Mouse (Mus musculus) lung, adult 2 months (tissue): ENCODE results near the gene M1ap. TPM values are rescaled to one million over a fixed set of nuclear protein-coding genes. Genes with fewer than 3 reads are reported as not detected.
A peak's percentile ranks its signal among the peaks of the same experiment; 100 is the strongest.

Experiments
- DNase-seq: peaks from one replicate; pipeline ENCODE4 v3.0.0; 2022
- H3K4me1 ChIP-seq: fragments of 200-500 bp; 2 replicates; pipeline ENCODE4 v1.6.1; 2011; ENCODE audit warnings: low read length; ENCODE audit not compliant: control insufficient read depth, insufficient read depth
- H3K4me3 ChIP-seq: fragments of 200-500 bp; replicated peaks from 2 replicates; pipeline ENCODE3; 2011; ENCODE audit warnings: low read depth, mild to moderate bottlenecking, control low read depth, low read length; ENCODE audit errors: extremely low read depth
- CTCF ChIP-seq: fragments of 200-500 bp; IDR thresholded peaks from 2 replicates; pipeline ENCODE4 v1.5.1; 2011; ENCODE audit warnings: mild to moderate bottlenecking, low read length, control low read depth; ENCODE audit not compliant: insufficient read depth
- POLR2A ChIP-seq: fragments of 200-500 bp; IDR thresholded peaks from 2 replicates; pipeline ENCODE4 v1.6.1; 2011; ENCODE audit warnings: low read depth, mild to moderate bottlenecking, control low read depth, low read length, borderline replicate concordance; ENCODE audit errors: extremely low read depth
- WGBS: fragments of 180-500 bp; shearing (Covaris S2); methylation state at CpG from one replicate; pipeline ENCODE4 v1.1.7; 2018; 5-methylcytosine and 5-hydroxymethylcytosine counted together
- polyA plus RNA-seq: library from polyadenylated mRNA; depleted of rRNA; stranded (reverse); fragments of >200 nt; gene quantifications from 2 replicates; pipeline ENCODE4 v1.2.3, GENCODE M21; 2012

The M1ap gene
- polyA plus RNA-seq, 1 experiment = 3.5 TPM

DNA sequence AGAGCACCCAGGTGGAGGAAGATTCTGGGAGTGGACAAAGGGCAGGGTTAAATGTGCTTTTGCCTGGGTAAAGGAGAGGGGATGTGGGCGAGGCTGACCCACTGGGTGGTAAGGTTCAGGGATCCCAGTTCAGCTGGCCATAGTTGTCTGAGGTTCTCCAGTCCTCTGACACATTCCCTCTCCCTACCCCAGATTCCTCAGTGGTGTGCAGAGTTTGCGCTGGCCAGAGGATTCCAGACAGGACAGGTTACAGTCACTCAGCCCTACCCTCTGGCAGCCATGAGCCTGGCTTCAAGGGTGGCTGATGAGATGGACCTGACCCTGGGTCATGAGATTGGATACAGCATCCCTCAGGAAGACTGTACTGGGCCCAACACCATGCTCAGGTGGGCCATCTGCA lies 112.0 kb downstream of the M1ap start:
- TF ChIP-seq CTCF (no peak), POLR2A (no peak)
- H3K4me3 ChIP-seq = no peak overlapping the region
- no peak for DNase-seq
- WGBS = 78% methylated on average over 2 of the region's 2 CpGs
- peaks cover 5% of the 10 kb centered on the region for H3K4me1 ChIP-seq

DNA sequence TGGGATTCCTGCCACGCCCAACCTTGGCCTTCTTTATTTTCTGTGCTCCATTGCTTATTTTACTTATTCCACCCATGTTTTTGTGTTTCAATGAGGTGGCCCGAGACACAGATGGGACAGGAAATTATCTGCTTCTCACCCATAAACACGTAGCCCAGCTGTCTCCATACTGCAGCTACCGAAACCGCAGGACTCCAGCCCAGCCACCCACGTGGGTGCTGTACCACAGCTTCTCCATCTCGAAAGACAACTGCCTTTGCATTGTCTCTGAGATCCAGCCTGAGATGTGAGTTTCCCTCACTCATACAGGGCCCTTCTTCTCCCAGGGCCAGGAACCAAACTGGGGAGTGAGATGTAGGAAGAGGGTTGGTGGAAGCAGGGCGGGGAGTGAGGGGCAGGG lies 119.3 kb downstream of the M1ap start:
- H3K4me1 ChIP-seq = peaks cover 12% of the 10 kb centered on the region; the same call in 1 of the 2 replicates
- no peak for DNase-seq
- no peak for TF ChIP-seq POLR2A
- TF ChIP-seq CTCF = no peak
- no peak overlapping the region for H3K4me3 ChIP-seq
- WGBS = 45% methylated on average over 8 of the region's 8 CpGs

DNA sequence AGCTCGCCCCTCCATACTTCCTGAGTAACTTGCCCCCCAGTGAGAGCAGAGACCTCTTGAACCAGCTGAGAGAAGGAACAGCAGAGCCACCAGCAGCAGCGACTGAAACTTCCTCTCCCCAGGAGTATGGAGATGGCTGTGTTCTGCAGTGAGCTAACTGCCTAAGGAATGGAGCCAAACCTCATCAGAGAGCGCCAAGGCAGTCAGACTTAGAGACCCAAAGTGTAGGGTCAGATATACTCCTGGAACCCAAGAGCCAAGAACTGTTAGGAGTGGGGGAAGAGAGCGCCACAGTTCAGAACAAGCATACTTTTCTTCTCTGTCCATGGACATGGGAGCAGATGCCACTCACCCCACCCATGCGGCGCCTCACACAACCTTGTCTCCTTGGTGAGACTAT lies 119.7 kb downstream of the M1ap start:
- 44% methylated on average over 6 of the region's 6 CpGs for WGBS
- no peak for DNase-seq
- TF ChIP-seq POLR2A (no peak), CTCF (no peak)
- H3K4me3 ChIP-seq = no peak overlapping the region
- peaks cover 12% of the 10 kb centered on the region; the same call in 1 of the 2 replicates for H3K4me1 ChIP-seq

DNA sequence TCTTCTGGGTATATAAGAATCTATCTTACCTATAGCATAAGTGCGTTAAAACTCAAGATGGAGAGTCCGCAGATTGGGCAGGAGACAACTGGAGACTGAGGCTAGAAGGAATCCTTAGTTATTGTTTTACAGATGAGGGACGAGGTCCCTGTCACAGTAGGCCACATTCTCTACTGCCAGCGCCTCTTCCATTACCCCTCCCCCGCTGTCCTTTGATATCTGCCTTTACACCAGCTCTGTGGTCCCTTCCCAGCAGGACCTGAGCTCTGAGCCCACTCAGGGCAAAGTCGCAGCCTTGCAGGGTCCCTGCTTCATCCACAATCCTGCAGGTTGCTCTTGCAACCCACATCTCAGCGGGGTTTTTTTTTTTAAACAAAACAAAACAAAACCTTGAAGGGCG lies 121.5 kb downstream of the M1ap start:
- TF ChIP-seq POLR2A (no peak), CTCF (no peak)
- Histone ChIP-seq H3K4me3 (no peak overlapping the region), H3K4me1 (peaks cover 12% of the 10 kb centered on the region; the same call in 1 of the 2 replicates)
- 32% methylated on average over 8 of the region's 8 CpGs for WGBS
- no peak for DNase-seq

DNA sequence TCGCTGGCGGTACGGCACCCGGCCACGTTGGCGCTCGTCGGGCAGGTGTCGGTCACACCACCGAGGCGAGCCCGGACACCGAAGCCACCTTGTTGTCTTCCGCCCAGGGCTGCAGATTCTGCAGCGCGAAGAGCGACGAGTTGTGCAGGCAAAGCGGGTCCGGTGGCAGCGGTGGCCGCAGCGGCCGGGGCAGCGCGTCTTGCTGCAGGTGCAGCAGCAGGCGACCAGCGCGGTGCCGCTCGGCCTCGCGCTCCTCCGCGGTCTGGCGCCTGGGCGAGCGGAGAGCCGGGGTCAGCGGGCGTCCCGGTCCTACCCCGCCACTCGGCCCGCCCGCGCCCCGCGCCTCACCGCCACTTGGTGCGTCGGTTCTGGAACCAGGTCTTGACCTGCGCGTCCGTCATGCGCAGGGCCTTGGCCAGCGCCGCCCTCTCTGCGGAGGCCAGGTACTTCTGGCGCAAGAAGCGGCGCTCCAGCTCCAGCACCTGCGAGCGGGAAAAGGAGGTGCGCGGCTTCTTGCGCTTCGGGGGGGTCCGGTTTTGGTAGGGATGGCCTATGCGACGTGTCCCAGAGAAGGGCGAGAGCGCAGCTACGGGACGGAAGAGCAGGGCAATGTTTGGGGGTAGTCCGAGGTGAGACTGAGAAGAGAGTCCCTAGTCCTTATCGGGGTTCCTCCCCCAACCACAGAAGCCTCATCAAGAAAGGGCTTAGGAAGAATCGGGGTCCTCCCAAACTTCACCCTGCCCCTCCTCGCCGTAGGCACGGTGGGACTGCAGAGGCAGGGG lies 122.2 kb downstream of the M1ap start:
- TF ChIP-seq POLR2A = no peak
- DNase-seq = peak; percentile 45
- Histone ChIP-seq H3K4me1 (peaks cover 12% of the 10 kb centered on the region; the same call in 1 of the 2 replicates), H3K4me3 (no peak overlapping the region)
- 2% methylated on average over 81 of the region's 81 CpGs for WGBS

DNA sequence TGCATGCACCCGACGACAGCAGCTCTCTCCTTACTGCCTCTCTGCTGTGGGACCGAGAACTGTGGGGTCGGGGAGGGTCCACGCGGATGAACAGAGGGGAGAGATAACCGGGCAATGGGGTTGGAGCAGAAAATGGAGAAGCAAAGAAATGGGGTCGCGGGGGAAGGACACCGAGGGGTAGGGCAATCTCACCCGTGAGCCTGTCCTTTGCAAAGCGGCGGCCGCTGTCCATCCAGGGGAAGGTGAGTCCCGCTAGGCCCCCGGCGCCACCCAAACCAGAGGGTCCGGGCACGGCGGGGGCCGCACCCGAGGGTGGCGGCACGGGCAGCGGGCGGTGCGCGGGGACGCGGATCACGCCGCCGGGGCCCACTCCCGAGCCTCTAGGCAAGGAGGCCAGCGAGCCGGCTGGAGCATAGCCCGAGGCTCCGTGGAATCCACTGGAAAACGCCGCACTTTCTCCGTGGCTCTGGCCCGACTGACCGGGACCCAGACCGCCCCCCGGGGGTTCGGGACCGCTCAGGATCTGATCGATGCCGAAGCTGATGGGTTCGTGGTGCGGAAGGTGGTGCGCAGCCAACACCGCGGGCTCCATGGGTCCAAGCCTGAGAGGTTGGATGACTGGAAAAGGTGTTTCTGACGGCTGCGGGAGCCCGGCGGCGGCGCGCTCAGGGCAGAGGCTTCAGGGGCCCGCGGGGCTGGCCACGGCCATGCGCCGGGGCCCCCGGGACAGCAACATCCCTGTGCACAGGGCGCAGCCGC lies 123.0 kb downstream of the M1ap start:
- TF ChIP-seq POLR2A (no peak), CTCF (no peak)
- no peak overlapping the region for H3K4me3 ChIP-seq

DNA sequence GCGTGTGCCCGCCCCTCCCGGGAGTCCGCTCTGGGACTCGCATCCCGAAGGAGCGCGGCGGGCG lies 123.4 kb downstream of the M1ap start, which contains the start of gene Tlx2:
TSS of gene Tlx2 (minus strand) at position 47 of the 64 bp plus-strand sequence.
- TF ChIP-seq POLR2A = no peak
- TF ChIP-seq CTCF = no peak
- DNase-seq = no peak
- Histone ChIP-seq H3K4me1 (peaks cover 12% of the 10 kb centered on the region; the same call in 1 of the 2 replicates), H3K4me3 (no peak within 1 kb of the TSS)
- WGBS = 0% methylated on average over 10 of the region's 10 CpGs

More for the DNA sequence above, 123.0 kb downstream of the M1ap start:
- WGBS = 3% methylated on average over 68 of the region's 69 CpGs
- peak; percentile 30 for DNase-seq
- H3K4me1 ChIP-seq = peaks cover 12% of the 10 kb centered on the region; the same call in 1 of the 2 replicates

DNA sequence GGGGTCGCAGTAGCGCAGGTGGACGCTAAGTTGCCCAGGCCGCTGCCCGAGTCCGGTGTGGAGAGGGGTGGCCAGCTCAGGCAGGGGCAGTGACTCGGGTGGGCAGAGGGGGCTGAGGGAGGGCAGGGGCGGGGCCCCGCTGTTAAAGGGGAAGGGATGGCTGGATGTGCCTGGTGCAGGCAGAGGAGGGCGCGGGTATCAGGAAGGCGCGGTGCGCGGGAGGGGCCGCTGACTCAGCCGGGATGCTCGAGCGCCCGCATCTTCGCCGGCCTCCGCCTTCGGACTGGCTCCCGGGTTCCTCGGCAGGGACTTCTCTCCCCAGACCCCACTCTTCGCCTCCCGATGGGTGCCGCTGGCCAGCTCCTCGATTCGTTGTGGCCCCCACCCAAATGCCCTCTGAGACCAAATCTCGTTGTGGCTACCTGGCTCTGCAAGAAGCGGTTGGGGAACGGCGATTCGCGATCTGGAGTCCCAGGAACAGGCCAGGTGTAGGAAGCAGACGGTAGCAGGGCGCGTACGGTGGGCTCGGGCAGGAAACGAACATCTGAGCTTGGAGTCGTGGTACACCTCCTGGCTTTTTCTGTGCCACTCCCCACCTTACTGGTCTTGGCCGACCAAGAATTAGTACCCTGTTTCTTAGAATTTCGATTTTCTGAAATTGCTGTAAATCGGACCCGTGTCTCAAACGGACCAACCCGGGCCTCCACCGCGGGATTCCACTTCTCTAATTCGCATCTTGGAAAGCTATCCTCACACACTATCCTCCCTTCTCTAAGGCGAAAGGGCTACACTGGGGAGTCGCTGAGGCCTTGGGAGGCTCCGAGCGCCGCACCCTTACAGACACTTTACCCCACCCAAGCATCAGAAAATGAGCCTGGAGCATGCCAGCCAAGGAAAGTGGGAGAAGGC lies 123.9 kb downstream of the M1ap start:
- WGBS = 3% methylated on average over 58 of the region's 58 CpGs
- Histone ChIP-seq H3K4me1 (peaks cover 12% of the 10 kb centered on the region; the same call in 1 of the 2 replicates), H3K4me3 (no peak overlapping the region)
- DNase-seq = peak; percentile 47
- TF ChIP-seq POLR2A (no peak), CTCF (no peak)

DNA sequence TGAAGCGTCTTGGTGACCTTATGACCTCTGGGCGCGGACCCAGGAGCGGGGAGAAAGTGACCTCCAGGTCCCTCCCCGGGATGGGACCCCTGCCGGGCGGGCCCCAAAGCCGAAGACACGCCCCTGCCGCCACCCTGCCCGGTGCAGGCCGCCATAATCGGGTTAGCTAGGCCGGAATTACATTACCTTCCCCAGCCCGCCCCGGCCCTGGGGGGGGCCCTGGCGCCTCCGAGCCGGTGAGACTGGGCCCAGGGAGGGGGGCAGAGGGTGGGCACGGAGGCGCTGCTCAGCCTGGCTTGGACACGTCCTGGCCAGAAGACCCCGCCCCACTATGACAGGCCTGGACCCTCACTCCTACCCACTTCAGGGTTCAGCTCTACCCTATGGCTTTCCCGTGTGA lies 124.5 kb downstream of the M1ap start:
- no peak for DNase-seq
- WGBS = 4% methylated on average over 24 of the region's 24 CpGs
- no peak for TF ChIP-seq POLR2A
- TF ChIP-seq CTCF = no peak
- H3K4me3 ChIP-seq = no peak overlapping the region
- H3K4me1 ChIP-seq = peaks cover 12% of the 10 kb centered on the region; the same call in 1 of the 2 replicates
